Comparison of ENCODE assay signal across 8 mouse cellular contexts in the genomic region with DNA sequence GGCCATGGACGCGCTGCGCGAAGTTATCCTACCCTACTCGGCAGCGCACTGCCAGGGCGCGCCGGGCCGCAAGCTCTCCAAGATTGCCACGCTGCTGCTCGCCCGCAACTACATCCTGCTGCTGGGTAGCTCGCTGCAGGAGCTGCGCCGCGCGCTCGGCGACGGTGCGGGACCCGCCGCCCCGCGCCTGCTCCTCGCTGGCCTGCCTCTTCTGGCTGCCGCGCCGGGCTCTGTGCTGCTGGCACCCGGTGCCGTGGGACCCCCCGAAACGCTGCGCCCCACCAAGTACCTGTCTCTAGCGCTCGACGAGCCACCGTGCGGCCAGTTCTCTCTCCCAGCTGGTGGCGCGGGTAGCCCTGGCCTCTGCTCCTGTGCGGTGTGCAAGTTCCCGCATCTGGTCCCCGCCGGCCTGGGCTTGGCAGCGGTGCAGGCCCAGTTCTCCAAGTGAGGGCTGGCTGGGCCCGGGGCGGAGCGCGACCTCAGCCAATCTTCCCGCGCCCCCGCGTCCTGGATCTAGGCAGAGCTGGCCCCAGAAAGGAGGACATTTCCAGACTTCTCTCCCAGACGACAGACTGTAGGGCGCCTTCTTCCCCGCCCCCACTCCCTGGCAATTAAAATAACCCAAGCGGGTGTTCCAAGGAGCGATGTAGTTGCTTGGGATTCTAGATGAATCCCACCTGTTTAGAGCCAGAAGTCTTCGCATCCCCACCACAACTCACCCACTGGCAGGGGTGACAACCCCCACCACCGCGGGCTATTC. TPM values are rescaled to one million over a fixed set of nuclear protein-coding genes. Genes with fewer than 3 reads are reported as not detected.
DNase-seq lines count a peak whose midpoint lies in the region; ATAC-seq lines count a peak whose summit lies in the region.

No protein-coding gene starts in this region.

- peak overlapping the region; percentile 42 for H3K4me3 ChIP-seq in kidney, embryonic 15.5 days (replicated peaks)
- peak overlapping the region; percentile 43 for H3K4me3 ChIP-seq in forebrain, embryonic 14.5 days (ENCODE audit: low read depth, low read length)
- peak overlapping the region; percentile 37 for H3K4me3 ChIP-seq in neural tube, embryonic 12.5 days

- H3K36me3 ChIP-seq in kidney, embryonic 15.5 days = no peaks in the 10 kb centered on the region
- H3K36me3 ChIP-seq in forebrain, embryonic 14.5 days (ENCODE audit: control insufficient read depth, insufficient read depth, low read length) = no peaks in the 10 kb centered on the region
- no peaks in the 10 kb centered on the region for H3K36me3 ChIP-seq in neural tube, embryonic 12.5 days

- intact Hi-C loops in left cerebral cortex, postnatal 10 days (cut with DNase I) = loop anchor here (2.0 kb wide), 1 partner anchor 40 kb away; no protein-coding TSS in a partner anchor

- no peak overlapping the region for H3K27ac ChIP-seq in kidney, embryonic 15.5 days
- H3K27ac ChIP-seq in forebrain, embryonic 14.5 days (ENCODE audit: low read depth, low read length) = no peak overlapping the region
- no peak overlapping the region for H3K27ac ChIP-seq in neural tube, embryonic 12.5 days

- WGBS in kidney, embryonic 15.5 days = under 1% methylated on average over 63 of the region's 63 CpGs
- 0% methylated on average over 55 of the region's 63 CpGs for WGBS in forebrain, embryonic 14.5 days
- under 1% methylated on average over 63 of the region's 63 CpGs for WGBS in neural tube, embryonic 12.5 days

- no peaks in the 10 kb centered on the region for H3K9me3 ChIP-seq in kidney, embryonic 15.5 days (replicated peaks)
- H3K9me3 ChIP-seq in forebrain, embryonic 14.5 days (replicated peaks; ENCODE audit: control insufficient read depth, low read length) = no peaks in the 10 kb centered on the region
- H3K9me3 ChIP-seq in neural tube, embryonic 12.5 days = no peaks in the 10 kb centered on the region

- H3K9ac ChIP-seq in kidney, embryonic 15.5 days = no peak overlapping the region
- peak overlapping the region; percentile 10; the same call in 1 of the 2 replicates for H3K9ac ChIP-seq in forebrain, embryonic 14.5 days (ENCODE audit: low read length)
- H3K9ac ChIP-seq in neural tube, embryonic 12.5 days = no peak overlapping the region

- DNase-seq in kidney, adult 11 months = no peak
- DNase-seq in ZHBTc4 (ENCODE audit: low read depth, low spot score) = peak; percentile 57
- DNase-seq in forebrain, embryonic 14.5 days (ENCODE audit: low spot score) = peak; percentile 24
- peak; percentile 31 to 61 for DNase-seq in left cerebral cortex, postnatal 10 days (ENCODE audit: extremely low spot score in 1 of 2, low spot score in 2 of 2)
- no peak for DNase-seq in adrenal gland, adult 2 months
- DNase-seq in spleen, postnatal 14 days (ENCODE audit: low spot score in 2 of 2) = no peak

- peaks cover 100% of the 10 kb centered on the region for H3K27me3 ChIP-seq in kidney, embryonic 15.5 days
- peaks cover 95% of the 10 kb centered on the region for H3K27me3 ChIP-seq in forebrain, embryonic 14.5 days (replicated peaks; ENCODE audit: control insufficient read depth, insufficient read depth, low read length)
- peaks cover 100% of the 10 kb centered on the region for H3K27me3 ChIP-seq in neural tube, embryonic 12.5 days (replicated peaks)

- peak overlapping the region; percentile 76 for H3K4me2 ChIP-seq in kidney, embryonic 15.5 days
- H3K4me2 ChIP-seq in forebrain, embryonic 14.5 days (ENCODE audit: low read length) = peak overlapping the region; percentile 90
- H3K4me2 ChIP-seq in neural tube, embryonic 12.5 days (replicated peaks) = peak overlapping the region; percentile 75

- no peak for ATAC-seq in kidney, embryonic 15.5 days (replicated peaks; ENCODE audit: low FRiP score)
- ATAC-seq in forebrain, embryonic 14.5 days = peak; percentile 44
- ATAC-seq in neural tube, embryonic 12.5 days (ENCODE audit: low FRiP score, low read depth) = peak; percentile 13; the same call in 1 of the 2 replicates

- peaks cover 24% of the 10 kb centered on the region for H3K4me1 ChIP-seq in kidney, embryonic 15.5 days
- peaks cover 17% of the 10 kb centered on the region for H3K4me1 ChIP-seq in forebrain, embryonic 14.5 days (ENCODE audit: control insufficient read depth, insufficient read depth, low read length)
- peaks cover 14% of the 10 kb centered on the region for H3K4me1 ChIP-seq in neural tube, embryonic 12.5 days

RNA-seq across cellular contexts. Expression of a gene that starts 0.8 kb away (rescaled TPM):
- 0.09 and 0.12 TPM in 2 replicates for polyA plus RNA-seq in kidney, embryonic 15.5 days (2015; fragmentation: Nextera tagmentation; extraction: Ambion mirVana)
- 18.0 and 31.1 TPM in 2 replicates for polyA plus RNA-seq in forebrain, embryonic 14.5 days (2014; fragmentation: Nextera tagmentation; extraction: Ambion mirVana)
- 100 to 1,000 TPM in 1 of 2 experiments, 10 to 100 TPM in 1; 96.3 to 105 TPM for total RNA-seq in left cerebral cortex, postnatal 10 days (2021)
- 3.1 and 5.1 TPM in 2 replicates for polyA plus RNA-seq in neural tube, embryonic 12.5 days (2016; fragmentation: Nextera tagmentation; extraction: Ambion mirVana)
- total RNA-seq in adrenal gland, adult 2 months (2021) = under 1 TPM; 0.37 to 0.86 TPM
- polyA plus RNA-seq in adrenal gland, adult 2 months (2012; rRNA removed) = 0.49 and 2.2 TPM in 2 replicates

RNA-seq across cellular contexts. Expression of a gene that starts 45.1 kb away (rescaled TPM):
- polyA plus RNA-seq in kidney, embryonic 15.5 days (2015; fragmentation: Nextera tagmentation; extraction: Ambion mirVana) = not detected in 2 replicates
- 5.2 and 6.3 TPM in 2 replicates for polyA plus RNA-seq in forebrain, embryonic 14.5 days (2014; fragmentation: Nextera tagmentation; extraction: Ambion mirVana)
- total RNA-seq in left cerebral cortex, postnatal 10 days (2021) = 10 to 100 TPM; 24.9 to 29.4 TPM
- polyA plus RNA-seq in neural tube, embryonic 12.5 days (2016; fragmentation: Nextera tagmentation; extraction: Ambion mirVana) = 2.9 TPM in 2 replicates
- total RNA-seq in adrenal gland, adult 2 months (2021) = not detected
- polyA plus RNA-seq in adrenal gland, adult 2 months (2012; rRNA removed) = not detected in 2 replicates

Comparison
In these comparisons a context has a peak if more than half of its experiments do, and no peak if none do; other contexts are left out.
1. DNase-seq: peak in ZHBTc4 (single experiment), forebrain, embryonic 14.5 days (single experiment) and left cerebral cortex, postnatal 10 days (2 of 2); none in kidney, adult 11 months (single experiment), adrenal gland, adult 2 months (single experiment) and spleen, postnatal 14 days (0 of 2).
2. Peak in every context shown above with its lines, with median percentiles within 50 percentile points of each other: H3K4me2 ChIP-seq and H3K4me3 ChIP-seq.